Mouse (Mus musculus) bone marrow, adult 2 months (tissue): ENCODE measurements around the gene Rps12-ps3.

Experiments
- CTCF ChIP-seq: fragments of 200-500 bp; IDR thresholded peaks from 2 replicates; pipeline ENCODE4 v1.5.1; 2011; ENCODE audit warnings: low read length, control low read depth; ENCODE audit not compliant: control insufficient read depth, insufficient read depth
- POLR2A ChIP-seq: fragments of 200-500 bp; IDR thresholded peaks from 2 replicates; pipeline ENCODE4 v1.6.1; 2011; ENCODE audit warnings: low read depth, mild to moderate bottlenecking, control low read depth, low read length, borderline replicate concordance; ENCODE audit not compliant: control insufficient read depth

- TF ChIP-seq POLR2A: no peak
- no peak for TF ChIP-seq CTCF
Observed at GRCm38 (mm10) chr19:59356843-59357595, 34.9 kb downstream of the Rps12-ps3 start.
